In the genomic region with DNA sequence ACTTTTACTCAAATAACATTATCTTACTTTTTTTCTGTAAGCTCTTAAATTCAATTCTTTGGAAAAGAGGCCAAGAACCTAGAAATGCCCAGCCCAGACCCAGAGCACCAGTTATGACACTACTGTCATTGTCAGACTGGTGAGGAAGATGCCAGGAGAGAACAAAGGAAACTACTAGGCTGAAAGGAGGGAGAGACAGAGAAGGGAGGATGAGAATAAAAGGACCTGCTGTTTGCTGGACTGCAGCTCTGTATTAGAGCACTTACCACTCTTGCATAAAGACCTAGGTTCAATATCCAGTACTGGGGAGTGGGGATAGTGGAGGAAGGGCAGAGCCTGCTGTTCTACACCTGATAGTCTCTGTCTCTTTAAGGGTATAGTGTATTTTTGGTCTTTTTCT, we compare ENCODE assay signal across 19 mouse cellular contexts. TPM values are rescaled to one million over a fixed set of nuclear protein-coding genes. Genes with fewer than 3 reads are reported as not detected.
DNase-seq lines count a peak whose midpoint lies in the region; ATAC-seq lines count a peak whose summit lies in the region.
"Had no signal": no experiment of that assay in that cellular context is flagged by ENCODE, and none has a peak within 500 bp of the region (broad histone marks: within the 10 kb centered on the region; RNA-seq: fewer than 3 reads in every experiment).

No protein-coding gene starts in this region.

- H3K27ac ChIP-seq in forebrain, embryonic 15.5 days (replicated peaks) = no peak overlapping the region
- no peak overlapping the region for H3K27ac ChIP-seq in forebrain, embryonic 14.5 days (ENCODE audit: low read depth, low read length)
- no peak overlapping the region for H3K27ac ChIP-seq in midbrain, embryonic 10.5 days (replicated peaks)
- no peak overlapping the region for H3K27ac ChIP-seq in midbrain, embryonic 11.5 days (ENCODE audit: low read depth, low read length)
- no peak overlapping the region for H3K27ac ChIP-seq in midbrain, embryonic 14.5 days (replicated peaks; ENCODE audit: low read depth, low read length)
- H3K27ac ChIP-seq: embryonic facial prominence, embryonic 12.5 days; midbrain, embryonic 12.5 days had no signal

- ATAC-seq in forebrain, embryonic 15.5 days (replicated peaks) = no peak; the same call in 1 of the 2 replicates
- no peak for ATAC-seq in forebrain, embryonic 14.5 days
- ATAC-seq in midbrain, embryonic 11.5 days (ENCODE audit: low FRiP score) = no peak
- ATAC-seq in midbrain, embryonic 14.5 days (ENCODE audit: low FRiP score, low TSS enrichment) = no peak

- no peaks in the 10 kb centered on the region for H3K27me3 ChIP-seq in forebrain, embryonic 15.5 days
- H3K27me3 ChIP-seq in forebrain, embryonic 14.5 days (replicated peaks; ENCODE audit: control insufficient read depth, insufficient read depth, low read length) = no peaks in the 10 kb centered on the region
- H3K27me3 ChIP-seq in midbrain, embryonic 10.5 days (ENCODE audit: low read depth, poor library complexity, severe bottlenecking) = no peaks in the 10 kb centered on the region
- no peaks in the 10 kb centered on the region for H3K27me3 ChIP-seq in midbrain, embryonic 11.5 days (ENCODE audit: control insufficient read depth, insufficient read depth, low read length)
- no peaks in the 10 kb centered on the region for H3K27me3 ChIP-seq in midbrain, embryonic 14.5 days (ENCODE audit: control insufficient read depth, insufficient read depth, low read length)
- H3K27me3 ChIP-seq: embryonic facial prominence, embryonic 12.5 days; midbrain, embryonic 12.5 days had no signal

- no peak overlapping the region for H3K9ac ChIP-seq in forebrain, embryonic 15.5 days (replicated peaks)
- no peak overlapping the region for H3K9ac ChIP-seq in forebrain, embryonic 14.5 days (ENCODE audit: low read length)
- no peak overlapping the region for H3K9ac ChIP-seq in midbrain, embryonic 11.5 days (ENCODE audit: low read length)
- H3K9ac ChIP-seq in midbrain, embryonic 14.5 days (replicated peaks; ENCODE audit: low read length) = no peak overlapping the region
- H3K9ac ChIP-seq: embryonic facial prominence, embryonic 12.5 days had no signal

- H3K4me2 ChIP-seq in forebrain, embryonic 15.5 days (replicated peaks) = peak overlapping the region; percentile 80; the same call in 1 of the 2 replicates
- no peak overlapping the region; the same call in 1 of the 2 replicates for H3K4me2 ChIP-seq in forebrain, embryonic 14.5 days (ENCODE audit: low read length)
- H3K4me2 ChIP-seq in midbrain, embryonic 11.5 days = no peak overlapping the region
- peak overlapping the region; percentile 73 for H3K4me2 ChIP-seq in midbrain, embryonic 14.5 days (ENCODE audit: low read length)

- H3K9me3 ChIP-seq in forebrain, embryonic 15.5 days = no peaks in the 10 kb centered on the region
- H3K9me3 ChIP-seq in forebrain, embryonic 14.5 days (replicated peaks; ENCODE audit: control insufficient read depth, low read length) = no peaks in the 10 kb centered on the region
- H3K9me3 ChIP-seq in midbrain, embryonic 10.5 days (replicated peaks) = no peaks in the 10 kb centered on the region
- no peaks in the 10 kb centered on the region for H3K9me3 ChIP-seq in midbrain, embryonic 11.5 days (ENCODE audit: control insufficient read depth, low read length)
- no peaks in the 10 kb centered on the region for H3K9me3 ChIP-seq in midbrain, embryonic 14.5 days (ENCODE audit: control insufficient read depth, low read length)
- H3K9me3 ChIP-seq: embryonic facial prominence, embryonic 12.5 days; midbrain, embryonic 12.5 days had no signal

- peaks cover 18% of the 10 kb centered on the region for H3K4me1 ChIP-seq in forebrain, embryonic 15.5 days
- H3K4me1 ChIP-seq in forebrain, embryonic 14.5 days (ENCODE audit: control insufficient read depth, insufficient read depth, low read length) = peaks cover 11% of the 10 kb centered on the region
- H3K4me1 ChIP-seq in midbrain, embryonic 10.5 days = peaks cover 14% of the 10 kb centered on the region
- peaks cover 7% of the 10 kb centered on the region; the same call in 1 of the 2 replicates for H3K4me1 ChIP-seq in midbrain, embryonic 11.5 days (ENCODE audit: control insufficient read depth, insufficient read depth, low read length)
- peaks cover 19% of the 10 kb centered on the region for H3K4me1 ChIP-seq in midbrain, embryonic 14.5 days (ENCODE audit: control insufficient read depth, insufficient read depth, low read length)

- H3K4me3 ChIP-seq in forebrain, embryonic 15.5 days = no peak overlapping the region
- no peak overlapping the region for H3K4me3 ChIP-seq in forebrain, embryonic 14.5 days (ENCODE audit: low read depth, low read length)
- 0 out of 2 replicates have a peak overlapping the region, but pooled peaks have one; percentile 83 for H3K4me3 ChIP-seq in midbrain, embryonic 10.5 days
- no peak overlapping the region for H3K4me3 ChIP-seq in midbrain, embryonic 11.5 days (ENCODE audit: low read depth, low read length)
- peak overlapping the region; percentile 75 for H3K4me3 ChIP-seq in midbrain, embryonic 14.5 days (replicated peaks; ENCODE audit: low read depth, low read length)

- DNase-seq in forebrain, embryonic 14.5 days (ENCODE audit: low spot score) = no peak
- DNase-seq in midbrain, embryonic 10.5 days (ENCODE audit: low spot score) = no peak
- no peak for DNase-seq in midbrain, embryonic 11.5 days (ENCODE audit: low spot score, missing footprints)
- no peak for DNase-seq in midbrain, embryonic 14.5 days
- peak; percentile 32 for DNase-seq in telencephalon, adult 2 months (ENCODE audit: low read depth, low spot score)
- DNase-seq in cerebellum, adult 9-10 months = no peak
- no peak for DNase-seq in kidney, adult 8-10 months
- DNase-seq: adrenal gland, postnatal 36 days; cerebellum, adult 8-10 months; heart, adult 18-20 months; kidney, adult 11 months; kidney, postnatal 36 days; lung, adult 18-20 months; lung, postnatal 4 days; retina, postnatal 1 day; thymus, adult 18-20 months had no signal

- peaks cover 12% of the 10 kb centered on the region for H3K36me3 ChIP-seq in forebrain, embryonic 15.5 days
- H3K36me3 ChIP-seq in forebrain, embryonic 14.5 days (ENCODE audit: control insufficient read depth, insufficient read depth, low read length) = peaks cover 10% of the 10 kb centered on the region; the same call in 1 of the 2 replicates
- peaks cover 13% of the 10 kb centered on the region for H3K36me3 ChIP-seq in midbrain, embryonic 10.5 days
- no peaks in the 10 kb centered on the region for H3K36me3 ChIP-seq in midbrain, embryonic 11.5 days (ENCODE audit: control insufficient read depth, insufficient read depth, low read length)
- H3K36me3 ChIP-seq in midbrain, embryonic 14.5 days (ENCODE audit: control insufficient read depth, insufficient read depth, low read length) = peaks cover 8% of the 10 kb centered on the region

RNA-seq across cellular contexts. Expression of a gene that starts 0.9 kb away (rescaled TPM):
- 8.0 and 8.8 TPM in 2 replicates for polyA plus RNA-seq in forebrain, embryonic 15.5 days (2015; fragmentation: Nextera tagmentation; extraction: Ambion mirVana)
- 8.9 and 10.5 TPM in 2 replicates for polyA plus RNA-seq in forebrain, embryonic 14.5 days (2014; fragmentation: Nextera tagmentation; extraction: Ambion mirVana)
- 5.5 and 5.7 TPM in 2 replicates for polyA plus RNA-seq in midbrain, embryonic 10.5 days (2016; fragmentation: Nextera tagmentation; extraction: Ambion mirVana)
- 5.3 and 6.3 TPM in 2 replicates for polyA plus RNA-seq in midbrain, embryonic 11.5 days (2014; fragmentation: Nextera tagmentation; extraction: Ambion mirVana)
- 8.6 and 9.0 TPM in 2 replicates for polyA plus RNA-seq in midbrain, embryonic 14.5 days (2014; fragmentation: Nextera tagmentation; extraction: Ambion mirVana)

RNA-seq across cellular contexts. Expression of a gene that starts 17.6 kb away (rescaled TPM):
- 13.8 TPM in 2 replicates for polyA plus RNA-seq in forebrain, embryonic 15.5 days (2015; fragmentation: Nextera tagmentation; extraction: Ambion mirVana)
- polyA plus RNA-seq in forebrain, embryonic 14.5 days (2014; fragmentation: Nextera tagmentation; extraction: Ambion mirVana) = 15.4 and 16.3 TPM in 2 replicates
- polyA plus RNA-seq in midbrain, embryonic 10.5 days (2016; fragmentation: Nextera tagmentation; extraction: Ambion mirVana) = 16.3 and 17.7 TPM in 2 replicates
- polyA plus RNA-seq in midbrain, embryonic 11.5 days (2014; fragmentation: Nextera tagmentation; extraction: Ambion mirVana) = 19.6 and 21.7 TPM in 2 replicates
- 9.9 and 13.0 TPM in 2 replicates for polyA plus RNA-seq in midbrain, embryonic 14.5 days (2014; fragmentation: Nextera tagmentation; extraction: Ambion mirVana)

RNA-seq across cellular contexts. Expression of a gene that starts 42.1 kb away (rescaled TPM):
- polyA plus RNA-seq in forebrain, embryonic 15.5 days (2015; fragmentation: Nextera tagmentation; extraction: Ambion mirVana) = 659 and 698 TPM in 2 replicates
- 740 and 1,089 TPM in 2 replicates for polyA plus RNA-seq in forebrain, embryonic 14.5 days (2014; fragmentation: Nextera tagmentation; extraction: Ambion mirVana)
- 886 and 1,011 TPM in 2 replicates for polyA plus RNA-seq in midbrain, embryonic 10.5 days (2016; fragmentation: Nextera tagmentation; extraction: Ambion mirVana)
- polyA plus RNA-seq in midbrain, embryonic 11.5 days (2014; fragmentation: Nextera tagmentation; extraction: Ambion mirVana) = 788 and 866 TPM in 2 replicates
- polyA plus RNA-seq in midbrain, embryonic 14.5 days (2014; fragmentation: Nextera tagmentation; extraction: Ambion mirVana) = 749 and 858 TPM in 2 replicates

RNA-seq across cellular contexts. Expression of a gene that starts 45.5 kb away (rescaled TPM):
- 40.2 and 44.1 TPM in 2 replicates for polyA plus RNA-seq in forebrain, embryonic 15.5 days (2015; fragmentation: Nextera tagmentation; extraction: Ambion mirVana)
- polyA plus RNA-seq in forebrain, embryonic 14.5 days (2014; fragmentation: Nextera tagmentation; extraction: Ambion mirVana) = 29.7 and 38.8 TPM in 2 replicates
- 28.3 and 34.0 TPM in 2 replicates for polyA plus RNA-seq in midbrain, embryonic 10.5 days (2016; fragmentation: Nextera tagmentation; extraction: Ambion mirVana)
- polyA plus RNA-seq in midbrain, embryonic 11.5 days (2014; fragmentation: Nextera tagmentation; extraction: Ambion mirVana) = 28.9 and 32.3 TPM in 2 replicates
- polyA plus RNA-seq in midbrain, embryonic 14.5 days (2014; fragmentation: Nextera tagmentation; extraction: Ambion mirVana) = 22.9 and 28.0 TPM in 2 replicates

RNA-seq across cellular contexts. Expression of a gene that starts 47.2 kb away (rescaled TPM):
- 0.61 and 0.84 TPM in 2 replicates for polyA plus RNA-seq in forebrain, embryonic 15.5 days (2015; fragmentation: Nextera tagmentation; extraction: Ambion mirVana)
- 0.48 and 0.57 TPM in 2 replicates for polyA plus RNA-seq in forebrain, embryonic 14.5 days (2014; fragmentation: Nextera tagmentation; extraction: Ambion mirVana)
- 0.47 and 0.83 TPM in 2 replicates for polyA plus RNA-seq in midbrain, embryonic 10.5 days (2016; fragmentation: Nextera tagmentation; extraction: Ambion mirVana)
- 0.55 and 0.59 TPM in 2 replicates for polyA plus RNA-seq in midbrain, embryonic 11.5 days (2014; fragmentation: Nextera tagmentation; extraction: Ambion mirVana)
- polyA plus RNA-seq in midbrain, embryonic 14.5 days (2014; fragmentation: Nextera tagmentation; extraction: Ambion mirVana) = 0.64 and 0.66 TPM in 2 replicates

Comparison
In these comparisons a context has a peak if more than half of its experiments do, and no peak if none do; other contexts are left out.
1. H3K4me2 ChIP-seq: peak in forebrain, embryonic 15.5 days (single experiment) and midbrain, embryonic 14.5 days (single experiment); none in forebrain, embryonic 14.5 days (single experiment) and midbrain, embryonic 11.5 days (single experiment).
2. H3K4me3 ChIP-seq: peak in midbrain, embryonic 10.5 days (single experiment) and midbrain, embryonic 14.5 days (single experiment); none in forebrain, embryonic 15.5 days (single experiment), forebrain, embryonic 14.5 days (single experiment) and midbrain, embryonic 11.5 days (single experiment).